Mouse (Mus musculus) Patski (cell line): ENCODE data around the gene Lhfp. TPM values are rescaled to one million over a fixed set of nuclear protein-coding genes. Genes with fewer than 3 reads are reported as not detected.

Source experiments
- ATAC-seq: fragments of 100-300 bp; one replicate; pipeline ENCODE4 v1.8.0; 2021
- CTCF ChIA-PET: fragments of 350-600 bp; sonication (Branson Sonifier 250); formaldehyde crosslinking; loops from one replicate; lab custom pipeline; 2022; ENCODE audit warnings: inconsistent platforms; lab: Charles Lee
- POLR2A ChIA-PET: fragments of 350-600 bp; sonication (Branson Sonifier 250); formaldehyde crosslinking; loops from one replicate; lab custom pipeline; 2022; ENCODE audit warnings: antibody characterized with exemption, inconsistent platforms; lab: Charles Lee
- DNase-seq: peaks from one replicate; pipeline ENCODE4 v3.0.0-alpha.2; 2011; ENCODE audit warnings: low read depth, low spot score
- H3K27me3 ChIP-seq: fragments of 371-371 bp; one replicate; pipeline ENCODE4 v1.5.1; 2021
- CTCF ChIP-seq: fragments of 100-300 bp; IDR thresholded peaks from one replicate; pipeline ENCODE4 v1.5.1; 2021
- in situ Hi-C: fragments of 300-500 bp; cut with MboI; formaldehyde crosslinking; loops from 3 replicates; pipeline ENCODE4 v1.11.1; 2018; ENCODE audit warnings: low pct_unique_long_range_greater_than_20kb, mixed read lengths
- polyA plus RNA-seq: library from polyadenylated mRNA; unstranded; gene quantifications from one replicate; pipeline ENCODE4 v1.2.3, GENCODE M21; 2021

Lhfp gene
- polyA plus RNA-seq, 1 experiment from 2014 or later: 589 TPM

DNA sequence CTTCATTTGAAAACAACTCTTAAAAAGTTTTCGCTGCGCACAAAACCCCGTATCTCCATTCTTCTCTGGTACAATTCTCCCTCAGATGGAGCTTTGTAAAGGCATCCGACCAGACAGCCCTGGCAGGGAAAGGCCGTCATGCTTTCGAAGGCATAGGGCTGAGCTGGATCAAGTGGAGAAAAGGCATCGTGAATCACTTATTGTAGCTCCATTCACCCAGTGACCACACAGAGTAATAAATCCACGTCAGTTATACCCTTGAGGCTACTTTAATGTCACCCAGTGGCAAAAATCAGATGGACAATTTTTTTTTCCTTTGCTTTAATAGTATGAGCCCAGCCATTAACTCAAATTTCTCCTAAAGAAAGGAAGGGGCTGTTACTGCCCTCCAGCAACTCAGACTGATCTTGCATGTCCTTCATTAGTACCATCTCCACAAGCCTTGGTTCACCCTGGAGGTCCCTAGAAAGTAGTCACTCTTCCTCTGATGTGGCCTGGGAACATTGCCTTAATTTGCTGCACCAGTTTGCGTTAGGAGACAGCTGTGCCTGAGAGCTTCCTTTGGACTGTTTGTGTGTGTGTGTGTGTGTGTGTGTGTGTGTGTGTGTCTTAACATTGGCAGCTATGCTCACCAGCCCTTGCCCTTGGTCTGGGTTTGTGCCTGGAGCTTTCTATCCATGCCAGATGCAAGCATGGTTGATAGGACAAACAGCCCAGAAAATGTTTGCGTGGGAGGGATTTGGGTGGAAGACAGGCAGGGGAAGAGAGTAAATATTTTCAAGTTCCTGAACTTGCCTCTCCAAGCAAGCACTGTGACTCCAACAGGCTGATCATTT lies 169.6 kb downstream of the Lhfp start:
- CTCF ChIA-PET: interaction anchor here (0.7 to 2.4 kb wide), 12 partner anchors 10 to 169 kb away, joined by 3 to 10 read pairs (median 4); partner anchors contain the start of gene Lhfp
- no peak for DNase-seq
- POLR2A ChIA-PET: interaction anchor here (0.6 to 1.7 kb wide), 3 partner anchors 9 to 169 kb away, joined by 3 to 6 read pairs (median 4); no protein-coding TSS in a partner anchor
- no peak for TF ChIP-seq CTCF
- H3K27me3 ChIP-seq: no peaks in the 10 kb centered on the region
- ATAC-seq: peak; percentile 57
- in situ Hi-C loops: no loop called here

GRCm38 (mm10) chr3:53212599-53212998 lies 171.3 kb downstream of the Lhfp start:
- in situ Hi-C loops: no loop called here
- H3K27me3 ChIP-seq: no peaks in the 10 kb centered on the region
- DNase-seq (no peak), ATAC-seq (no peak)
- CTCF ChIA-PET: no interaction called here
- POLR2A ChIA-PET: no interaction called here
- TF ChIP-seq CTCF: no peak

- H3K27me3 ChIP-seq: no peaks in the 10 kb centered on the region
- in situ Hi-C loops: no loop called here
- ChIA-PET CTCF (interaction anchor here (1.1 kb wide), 1 partner anchor 10 kb away, joined by 3 read pairs; no protein-coding TSS in a partner anchor), POLR2A (no interaction called here)
- DNase-seq (no peak), ATAC-seq (no peak)
- TF ChIP-seq CTCF: no peak
Measured at GRCm38 (mm10) chr3:53213346-53213745, 172.0 kb downstream of the Lhfp start.

GRCm38 (mm10) chr3:53213746-53214271 lies 172.5 kb downstream of the Lhfp start:
- TF ChIP-seq CTCF: no peak
- POLR2A ChIA-PET: no interaction called here
- ATAC-seq (no peak), DNase-seq (no peak)
- CTCF ChIA-PET: interaction anchor here (1.1 to 1.4 kb wide), 3 partner anchors 10 to 184 kb away, joined by 3 to 4 read pairs (median 3); no protein-coding TSS in a partner anchor
- no peaks in the 10 kb centered on the region for H3K27me3 ChIP-seq
- in situ Hi-C loops: no loop called here

DNA sequence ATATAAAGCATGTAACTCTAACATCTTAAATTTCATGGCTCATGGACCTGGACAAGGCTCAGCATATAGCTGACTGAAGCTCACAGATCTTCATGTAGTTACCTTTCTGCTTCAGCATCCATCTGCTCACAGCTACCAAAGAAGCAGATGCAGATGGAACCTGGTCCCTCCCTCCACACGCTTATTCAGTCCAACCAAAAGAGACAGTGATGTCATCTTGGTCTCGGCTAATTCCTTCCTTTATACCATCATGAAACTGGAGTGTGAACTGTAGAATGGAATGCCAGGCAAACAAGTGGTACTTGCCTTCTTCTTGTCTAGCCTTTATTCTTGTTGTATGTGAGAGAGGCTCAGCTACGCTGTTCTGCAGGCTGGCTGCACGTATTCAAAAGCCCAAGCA lies 173.1 kb downstream of the Lhfp start:
- ATAC-seq (no peak), DNase-seq (no peak)
- no peaks in the 10 kb centered on the region for H3K27me3 ChIP-seq
- ChIA-PET CTCF (interaction anchor here (0.7 to 1.4 kb wide), 5 partner anchors 9 to 185 kb away, joined by 3 to 4 read pairs (median 4); no protein-coding TSS in a partner anchor), POLR2A (interaction anchor here (0.6 kb wide), 1 partner anchor 179 kb away, joined by 3 read pairs; no protein-coding TSS in a partner anchor)
- TF ChIP-seq CTCF: no peak
- in situ Hi-C loops: no loop called here

DNA sequence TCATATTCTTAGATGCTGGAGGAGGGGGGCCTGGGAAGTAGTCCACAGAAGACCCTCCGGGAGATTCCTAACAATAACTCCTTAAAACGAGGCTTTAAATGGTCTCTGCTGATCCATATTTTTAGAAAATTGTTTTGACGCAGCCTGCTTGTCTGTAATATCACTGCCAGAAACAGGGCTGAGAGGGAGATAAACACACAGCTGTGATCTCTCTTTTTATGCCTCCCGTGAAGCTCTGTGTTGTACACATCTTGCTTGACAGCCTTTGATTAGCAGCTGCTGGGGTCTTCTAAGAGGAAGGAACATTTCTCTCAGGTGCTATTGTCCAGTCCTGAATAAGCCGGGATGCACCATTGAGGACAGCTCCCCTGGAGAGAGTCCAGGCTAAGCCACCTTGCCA lies 176.4 kb downstream of the Lhfp start:
- no peak for ATAC-seq
- no peaks in the 10 kb centered on the region for H3K27me3 ChIP-seq
- in situ Hi-C loops: no loop called here
- no peak for DNase-seq
- no peak for TF ChIP-seq CTCF
- ChIA-PET CTCF (interaction anchor here (0.7 kb wide), 2 partner anchors 17 to 189 kb away, joined by 3 read pairs; no protein-coding TSS in a partner anchor), POLR2A (no interaction called here)

DNA sequence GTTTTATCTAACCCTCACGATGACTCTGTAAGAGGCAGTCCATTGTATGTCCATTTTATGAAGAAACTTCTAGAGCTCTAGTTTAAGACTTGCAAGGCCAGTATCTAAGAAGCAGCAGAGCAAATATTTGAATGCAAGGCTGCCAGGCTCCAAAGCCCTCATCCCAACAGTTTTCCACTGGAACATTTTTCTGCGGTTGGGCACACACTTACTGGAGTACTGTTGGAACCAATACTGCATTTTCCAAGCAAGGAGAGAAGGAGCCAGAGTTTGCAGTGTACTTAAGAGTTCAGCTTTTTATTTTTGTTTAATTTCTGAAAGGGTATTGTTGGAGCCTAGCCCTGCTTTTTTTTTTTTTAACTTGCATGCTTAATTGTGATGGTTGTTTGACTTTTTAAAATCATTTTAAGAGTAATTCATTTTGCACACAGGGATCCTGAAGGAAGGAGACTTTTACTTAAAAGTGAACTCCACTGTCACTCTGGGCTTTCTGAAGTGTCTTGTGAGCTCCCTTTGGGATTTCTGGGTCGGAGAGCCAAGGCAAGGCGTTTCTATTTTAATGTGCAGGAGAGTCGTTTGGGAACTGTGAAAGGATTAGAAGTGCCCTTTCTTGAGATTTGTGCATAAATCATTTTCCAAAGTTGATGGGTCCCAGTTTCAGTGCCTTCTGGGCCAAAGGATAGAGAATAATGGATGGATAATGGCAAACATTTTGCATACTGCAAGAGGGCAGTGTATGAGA lies 180.4 kb downstream of the Lhfp start:
- POLR2A ChIA-PET: interaction anchor here (0.6 kb wide), 1 partner anchor 70 kb away, joined by 4 read pairs; no protein-coding TSS in a partner anchor
- no peak for ATAC-seq
- H3K27me3 ChIP-seq: no peaks in the 10 kb centered on the region
- in situ Hi-C loops: no loop called here
- TF ChIP-seq CTCF: no peak
- DNase-seq: no peak
- CTCF ChIA-PET: interaction anchor here (0.6 kb wide), 1 partner anchor 13 kb away, joined by 3 read pairs; no protein-coding TSS in a partner anchor

DNA sequence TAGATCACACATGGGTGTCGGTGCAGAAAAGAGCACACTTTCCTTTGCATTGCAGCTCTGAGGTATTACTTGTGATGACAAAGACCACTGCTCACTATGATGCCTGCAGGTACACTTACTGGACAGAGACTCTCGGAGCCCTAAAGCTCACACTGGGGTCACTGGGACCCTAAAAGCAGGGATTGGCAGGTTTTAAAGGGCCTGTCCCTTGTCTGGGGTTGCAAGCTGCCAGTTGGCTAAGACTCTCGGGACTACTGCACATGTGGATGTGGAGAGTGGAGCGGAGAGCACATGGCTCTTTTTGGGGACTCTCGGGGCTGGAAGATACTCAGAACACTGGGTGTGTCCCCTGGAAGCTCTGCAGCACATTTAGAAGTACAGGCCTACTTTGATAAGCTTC lies 182.8 kb downstream of the Lhfp start:
- in situ Hi-C loops: no loop called here
- ATAC-seq: no peak
- TF ChIP-seq CTCF: no peak
- POLR2A ChIA-PET: no interaction called here
- CTCF ChIA-PET: interaction anchor here (0.7 to 3.2 kb wide), 4 partner anchors 11 to 182 kb away, joined by 3 to 17 read pairs (median 3); partner anchors contain the start of gene Lhfp
- H3K27me3 ChIP-seq: no peaks in the 10 kb centered on the region
- no peak for DNase-seq

DNA sequence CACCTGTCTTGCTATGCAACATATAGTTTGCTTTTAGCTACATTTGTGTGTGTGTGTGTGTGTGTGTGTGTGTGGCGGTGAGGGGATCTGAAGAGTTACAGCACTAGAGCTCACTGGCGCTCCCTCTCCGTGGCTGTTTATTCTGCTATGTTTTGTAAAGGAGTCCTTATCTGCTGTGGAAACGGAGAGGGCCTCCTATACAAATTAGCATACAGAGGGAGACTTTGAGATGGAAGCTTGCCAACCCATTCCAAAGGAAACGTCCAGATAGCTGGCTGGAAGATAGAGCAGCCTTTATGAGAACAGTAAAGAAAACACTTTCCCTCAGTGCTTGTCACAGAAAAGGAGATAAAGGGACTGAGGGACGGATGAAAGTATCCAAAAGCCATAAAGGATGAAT lies 184.4 kb downstream of the Lhfp start:
- no peaks in the 10 kb centered on the region for H3K27me3 ChIP-seq
- no peak for TF ChIP-seq CTCF
- DNase-seq (no peak), ATAC-seq (no peak)
- ChIA-PET POLR2A (interaction anchor here (1.2 kb wide), 1 partner anchor 9 kb away, joined by 3 read pairs; no protein-coding TSS in a partner anchor), CTCF (interaction anchor here (1.5 to 3.2 kb wide), 2 partner anchors 9 to 76 kb away, joined by 4 to 17 read pairs; no protein-coding TSS in a partner anchor)
- in situ Hi-C loops: no loop called here

DNA sequence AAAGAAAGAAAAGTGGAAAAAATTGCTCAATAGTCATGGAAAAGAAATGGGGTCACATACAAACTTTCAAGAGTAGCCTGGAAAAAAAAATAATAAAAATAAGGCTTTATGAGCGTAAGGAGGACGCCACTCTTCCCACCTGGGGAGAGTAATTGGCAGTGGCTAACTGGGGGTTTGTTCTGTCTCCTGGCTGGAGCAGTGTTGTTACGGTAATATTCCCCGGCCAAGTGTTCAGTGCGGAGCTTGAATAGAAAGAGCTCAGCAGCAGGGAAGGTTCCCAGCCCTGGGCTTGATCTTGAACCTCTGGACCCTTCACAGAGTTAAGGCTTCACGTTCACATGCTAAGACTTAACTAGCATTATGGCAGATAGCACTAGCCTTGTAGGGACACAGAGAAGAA lies 184.9 kb downstream of the Lhfp start:
- in situ Hi-C loops: no loop called here
- no peaks in the 10 kb centered on the region for H3K27me3 ChIP-seq
- TF ChIP-seq CTCF: no peak
- ChIA-PET CTCF (interaction anchor here (1.5 to 3.2 kb wide), 2 partner anchors 9 to 77 kb away, joined by 4 to 17 read pairs; no protein-coding TSS in a partner anchor), POLR2A (no interaction called here)
- no peak for DNase-seq
- ATAC-seq: no peak
